Mouse (Mus musculus): ENCODE data around the gene Rnf145. TPM values are rescaled to one million over a fixed set of nuclear protein-coding genes. Genes with fewer than 3 reads are reported as not detected.
A peak's percentile ranks its signal among the peaks of the same experiment; 100 is the strongest.

Gene Rnf145
- polyA plus RNA-seq, 1 experiment from 2014 or later, result 158 TPM

GRCm38 (mm10) chr11:44539291-44539930 lies 20.6 kb downstream of the Rnf145 start:
- ATAC-seq (ENCODE audit: low FRiP score, low read depth), result no peak
- 79% methylated on average over 10 of the region's 10 CpGs for WGBS
- peaks cover 32% of the 10 kb centered on the region for H3K36me3 ChIP-seq
- no peaks in the 10 kb centered on the region for H3K27me3 ChIP-seq
- no peak overlapping the region for H3K27ac ChIP-seq (replicated peaks)
- no peak overlapping the region for H3K4me2 ChIP-seq (replicated peaks)
- H3K9ac ChIP-seq (replicated peaks), result no peak overlapping the region
- no peak overlapping the region for H3K4me3 ChIP-seq
- no peaks in the 10 kb centered on the region for H3K4me1 ChIP-seq
- H3K9me3 ChIP-seq, result no peaks in the 10 kb centered on the region

GRCm38 (mm10) chr11:44540243-44540642 lies 21.5 kb downstream of the Rnf145 start:
- peaks cover 37% of the 10 kb centered on the region for H3K36me3 ChIP-seq

GRCm38 (mm10) chr11:44541280-44541679 lies 22.5 kb downstream of the Rnf145 start:
- no peak for ATAC-seq (ENCODE audit: low FRiP score, low read depth)
- Histone ChIP-seq H3K4me3 (no peak overlapping the region), H3K9me3 (no peaks in the 10 kb centered on the region), H3K36me3 (peaks cover 39% of the 10 kb centered on the region), H3K4me1 (no peaks in the 10 kb centered on the region), H3K4me2 (replicated peaks) (no peak overlapping the region), H3K27ac (replicated peaks) (no peak overlapping the region), H3K9ac (replicated peaks) (no peak overlapping the region), H3K27me3 (no peaks in the 10 kb centered on the region)
- WGBS, result 91% methylated on average over 5 of the region's 5 CpGs

More at GRCm38 (mm10) chr11:44540243-44540642, 21.5 kb downstream of the Rnf145 start:
- Histone ChIP-seq H3K4me3 (no peak overlapping the region), H3K27me3 (no peaks in the 10 kb centered on the region), H3K4me1 (no peaks in the 10 kb centered on the region), H3K9ac (replicated peaks) (no peak overlapping the region), H3K9me3 (no peaks in the 10 kb centered on the region), H3K27ac (replicated peaks) (no peak overlapping the region), H3K4me2 (replicated peaks) (no peak overlapping the region)
- WGBS, result 91% methylated on average over 9 of the region's 9 CpGs
- ATAC-seq (ENCODE audit: low FRiP score, low read depth), result no peak

- Histone ChIP-seq H3K4me3 (no peak overlapping the region), H3K4me2 (replicated peaks) (no peak overlapping the region), H3K36me3 (peaks cover 39% of the 10 kb centered on the region), H3K27ac (replicated peaks) (no peak overlapping the region), H3K4me1 (no peaks in the 10 kb centered on the region), H3K9ac (replicated peaks) (no peak overlapping the region), H3K9me3 (no peaks in the 10 kb centered on the region), H3K27me3 (no peaks in the 10 kb centered on the region)
- 94% methylated on average over 4 of the region's 4 CpGs for WGBS
- no peak for ATAC-seq (ENCODE audit: low FRiP score, low read depth)
These were observed 23.0 kb downstream of the Rnf145 start for GRCm38 (mm10) chr11:44541813-44542212.

GRCm38 (mm10) chr11:44543593-44543992 lies 24.8 kb downstream of the Rnf145 start:
- Histone ChIP-seq H3K4me1 (no peaks in the 10 kb centered on the region), H3K27ac (replicated peaks) (no peak overlapping the region), H3K36me3 (peaks cover 46% of the 10 kb centered on the region), H3K27me3 (no peaks in the 10 kb centered on the region), H3K9ac (replicated peaks) (no peak overlapping the region), H3K4me2 (replicated peaks) (no peak overlapping the region), H3K4me3 (no peak overlapping the region), H3K9me3 (no peaks in the 10 kb centered on the region)
- 58% methylated on average over 5 of the region's 5 CpGs for WGBS
- ATAC-seq (ENCODE audit: low FRiP score, low read depth), result no peak

- Histone ChIP-seq H3K27ac (replicated peaks) (no peak overlapping the region), H3K27me3 (no peaks in the 10 kb centered on the region), H3K4me2 (replicated peaks) (no peak overlapping the region), H3K9me3 (no peaks in the 10 kb centered on the region), H3K4me3 (no peak overlapping the region), H3K4me1 (no peaks in the 10 kb centered on the region), H3K36me3 (peaks cover 50% of the 10 kb centered on the region), H3K9ac (replicated peaks) (no peak overlapping the region)
- WGBS, result 88% methylated on average over 6 of the region's 6 CpGs
- ATAC-seq (ENCODE audit: low FRiP score, low read depth), result no peak
These were observed 25.2 kb downstream of the Rnf145 start for GRCm38 (mm10) chr11:44543996-44544395.

GRCm38 (mm10) chr11:44545181-44545580 lies 26.4 kb downstream of the Rnf145 start:
- H3K27ac ChIP-seq (replicated peaks), result no peak overlapping the region
- H3K4me1 ChIP-seq, result no peaks in the 10 kb centered on the region
- H3K4me2 ChIP-seq (replicated peaks), result no peak overlapping the region
- ATAC-seq (ENCODE audit: low FRiP score, low read depth), result no peak
- H3K36me3 ChIP-seq, result peaks cover 58% of the 10 kb centered on the region
- 78% methylated on average over 7 of the region's 7 CpGs for WGBS
- H3K4me3 ChIP-seq, result no peak overlapping the region
- H3K27me3 ChIP-seq, result no peaks in the 10 kb centered on the region
- H3K9me3 ChIP-seq, result no peaks in the 10 kb centered on the region
- H3K9ac ChIP-seq (replicated peaks), result no peak overlapping the region

- ATAC-seq (ENCODE audit: low FRiP score, low read depth), result no peak
- WGBS, result 83% methylated on average over 8 of the region's 8 CpGs
- Histone ChIP-seq H3K27ac (replicated peaks) (no peak overlapping the region), H3K9ac (replicated peaks) (no peak overlapping the region), H3K9me3 (no peaks in the 10 kb centered on the region), H3K27me3 (no peaks in the 10 kb centered on the region), H3K4me2 (replicated peaks) (no peak overlapping the region), H3K4me1 (no peaks in the 10 kb centered on the region), H3K36me3 (peaks cover 60% of the 10 kb centered on the region), H3K4me3 (no peak overlapping the region)
These were observed 27.5 kb downstream of the Rnf145 start for GRCm38 (mm10) chr11:44546250-44546649.

GRCm38 (mm10) chr11:44547651-44548196 lies 29.0 kb downstream of the Rnf145 start:
- no peak overlapping the region for H3K4me3 ChIP-seq
- no peaks in the 10 kb centered on the region for H3K27me3 ChIP-seq
- peak overlapping the region; percentile 21; the same call in 1 of the 2 replicates for H3K27ac ChIP-seq (replicated peaks)
- no peaks in the 10 kb centered on the region for H3K4me1 ChIP-seq
- no peak overlapping the region for H3K9ac ChIP-seq (replicated peaks)
- no peaks in the 10 kb centered on the region for H3K9me3 ChIP-seq
- ATAC-seq (ENCODE audit: low FRiP score, low read depth), result peak; percentile 71
- H3K36me3 ChIP-seq, result peaks cover 70% of the 10 kb centered on the region
- WGBS, result 68% methylated on average over 8 of the region's 8 CpGs
- H3K4me2 ChIP-seq (replicated peaks), result no peak overlapping the region

GRCm38 (mm10) chr11:44548816-44549215 lies 30.1 kb downstream of the Rnf145 start:
- no peak for ATAC-seq (ENCODE audit: low FRiP score, low read depth)
- WGBS, result 96% methylated on average over 12 of the region's 12 CpGs
- Histone ChIP-seq H3K4me3 (no peak overlapping the region), H3K9ac (replicated peaks) (no peak overlapping the region), H3K27me3 (no peaks in the 10 kb centered on the region), H3K36me3 (peaks cover 73% of the 10 kb centered on the region), H3K9me3 (no peaks in the 10 kb centered on the region), H3K4me2 (replicated peaks) (no peak overlapping the region), H3K4me1 (no peaks in the 10 kb centered on the region), H3K27ac (replicated peaks) (no peak overlapping the region)

GRCm38 (mm10) chr11:44549511-44550278 lies 30.9 kb downstream of the Rnf145 start:
- no peaks in the 10 kb centered on the region for H3K9me3 ChIP-seq
- no peak overlapping the region for H3K4me2 ChIP-seq (replicated peaks)
- no peak overlapping the region for H3K4me3 ChIP-seq
- peaks cover 68% of the 10 kb centered on the region for H3K36me3 ChIP-seq
- H3K4me1 ChIP-seq, result no peaks in the 10 kb centered on the region
- no peak overlapping the region for H3K9ac ChIP-seq (replicated peaks)
- 93% methylated on average over 10 of the region's 10 CpGs for WGBS
- no peaks in the 10 kb centered on the region for H3K27me3 ChIP-seq
- no peak overlapping the region for H3K27ac ChIP-seq (replicated peaks)
- ATAC-seq (ENCODE audit: low FRiP score, low read depth), result no peak

GRCm38 (mm10) chr11:44550996-44551395 lies 32.2 kb downstream of the Rnf145 start:
- ATAC-seq (ENCODE audit: low FRiP score, low read depth), result no peak
- Histone ChIP-seq H3K27ac (replicated peaks) (no peak overlapping the region), H3K36me3 (peaks cover 60% of the 10 kb centered on the region), H3K4me1 (no peaks in the 10 kb centered on the region), H3K27me3 (no peaks in the 10 kb centered on the region), H3K4me3 (no peak overlapping the region), H3K9me3 (no peaks in the 10 kb centered on the region), H3K9ac (replicated peaks) (no peak overlapping the region), H3K4me2 (replicated peaks) (no peak overlapping the region)
- WGBS, result 91% methylated on average over 6 of the region's 6 CpGs

Data from midbrain, embryonic 12.5 days (tissue).